8 mouse cellular contexts compared by ENCODE assay signal in the genomic region with DNA sequence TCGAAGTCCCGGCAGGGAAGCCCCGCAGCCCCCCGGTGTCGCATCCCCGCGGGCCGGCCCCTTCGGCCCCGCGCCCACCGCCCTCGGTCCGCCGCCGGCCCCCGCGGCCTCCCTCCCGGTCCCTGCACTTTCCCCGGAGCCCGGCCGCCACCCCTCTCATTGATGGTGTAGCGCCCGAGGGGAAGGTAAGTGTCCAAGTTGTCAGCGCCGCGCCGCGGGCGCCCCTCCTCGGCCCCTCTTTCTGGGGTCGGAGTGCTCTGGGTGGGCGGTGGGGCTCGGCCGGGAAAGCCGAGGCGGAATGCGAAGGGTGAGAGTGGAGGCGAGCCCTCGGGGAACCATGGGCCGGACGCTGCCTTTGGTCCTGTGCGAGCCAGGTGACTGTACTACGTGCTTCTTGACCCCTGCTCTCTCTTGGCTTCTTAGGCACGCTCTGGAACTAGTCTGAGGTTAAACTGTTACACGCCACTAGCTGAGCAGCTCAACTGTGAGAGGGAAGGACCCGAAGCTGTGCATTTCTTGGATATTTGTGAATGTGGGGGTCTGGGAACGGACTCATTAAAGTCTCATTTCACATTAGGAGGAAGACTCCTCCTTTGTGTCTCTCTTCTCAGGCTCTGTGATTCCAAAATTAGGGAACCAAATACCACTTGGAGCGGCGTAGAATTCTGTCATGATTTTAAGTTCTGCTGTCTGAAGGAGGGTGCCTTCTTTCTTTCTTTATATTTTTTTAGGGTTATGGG. TPM values are rescaled to one million over a fixed set of nuclear protein-coding genes. Genes with fewer than 3 reads are reported as not detected.
DNase-seq lines count a peak whose midpoint lies in the region; ATAC-seq and TF ChIP-seq lines count a peak whose summit lies in the region.

No protein-coding gene starts in this region.

- no peaks in the 10 kb centered on the region for H3K36me3 ChIP-seq in forebrain, embryonic 16.5 days (ENCODE audit: control insufficient read depth, insufficient read depth)
- H3K36me3 ChIP-seq in hindbrain, embryonic 12.5 days, result no peaks in the 10 kb centered on the region
- H3K36me3 ChIP-seq in limb, embryonic 14.5 days (ENCODE audit: control insufficient read depth, insufficient read depth, low read length), result no peaks in the 10 kb centered on the region
- no peaks in the 10 kb centered on the region for H3K36me3 ChIP-seq in midbrain, embryonic 13.5 days
- no peaks in the 10 kb centered on the region for H3K36me3 ChIP-seq in stomach, embryonic 15.5 days

- H3K9ac ChIP-seq in forebrain, embryonic 16.5 days (replicated peaks; ENCODE audit: low read depth, low read length), result peak overlapping the region; percentile 100
- peak overlapping the region; percentile 96 for H3K9ac ChIP-seq in hindbrain, embryonic 12.5 days
- peak overlapping the region; percentile 88 for H3K9ac ChIP-seq in limb, embryonic 14.5 days (ENCODE audit: low read depth, low read length, severe bottlenecking)
- peak overlapping the region; percentile 99 for H3K9ac ChIP-seq in midbrain, embryonic 13.5 days (replicated peaks)
- peak overlapping the region; percentile 85 for H3K9ac ChIP-seq in stomach, embryonic 15.5 days

- ATAC-seq in forebrain, embryonic 16.5 days, result peak; percentile 24
- ATAC-seq in hindbrain, embryonic 12.5 days (ENCODE audit: low FRiP score), result peak; percentile 24; the same call in 1 of the 2 replicates
- no peak for ATAC-seq in limb, embryonic 14.5 days (ENCODE audit: low FRiP score, low read depth)
- ATAC-seq in midbrain, embryonic 13.5 days, result peak; percentile 19
- peak; percentile 21; the same call in 1 of the 2 replicates for ATAC-seq in stomach, embryonic 15.5 days (ENCODE audit: insufficient read depth, low FRiP score, low read depth)

- peak overlapping the region; percentile 89 for H3K27ac ChIP-seq in brown adipose tissue, adult 24 weeks (replicated peaks; ENCODE audit: low read depth, low read length)
- peak overlapping the region; percentile 92 for H3K27ac ChIP-seq in forebrain, embryonic 16.5 days (ENCODE audit: low read length)
- peak overlapping the region; percentile 97 for H3K27ac ChIP-seq in hindbrain, embryonic 12.5 days
- H3K27ac ChIP-seq in limb, embryonic 14.5 days (replicated peaks; ENCODE audit: low read depth, low read length), result peak overlapping the region; percentile 88
- peak overlapping the region; percentile 97 for H3K27ac ChIP-seq in midbrain, embryonic 13.5 days
- H3K27ac ChIP-seq in stomach, embryonic 15.5 days, result peak overlapping the region; percentile 97

- TF ChIP-seq POLR2A in limb, embryonic 14.5 days (IDR thresholded peaks at IDR 0.05; ENCODE audit: borderline replicate concordance, extremely low read depth, insufficient read depth, insufficient read length), result no peak

- WGBS in forebrain, embryonic 16.5 days, result under 1% methylated on average over 50 of the region's 50 CpGs
- under 1% methylated on average over 39 of the region's 50 CpGs for WGBS in hindbrain, embryonic 12.5 days
- WGBS in limb, embryonic 14.5 days, result 3% methylated on average over 36 of the region's 50 CpGs
- WGBS in midbrain, embryonic 13.5 days, result 1% methylated on average over 44 of the region's 50 CpGs
- under 1% methylated on average over 49 of the region's 50 CpGs for WGBS in stomach, embryonic 15.5 days

- H3K27me3 ChIP-seq in forebrain, embryonic 16.5 days (replicated peaks; ENCODE audit: control insufficient read depth, insufficient read depth, low read length), result no peaks in the 10 kb centered on the region
- H3K27me3 ChIP-seq in hindbrain, embryonic 12.5 days, result no peaks in the 10 kb centered on the region
- no peaks in the 10 kb centered on the region for H3K27me3 ChIP-seq in limb, embryonic 14.5 days (ENCODE audit: control insufficient read depth, insufficient read depth, low read length)
- no peaks in the 10 kb centered on the region for H3K27me3 ChIP-seq in midbrain, embryonic 13.5 days
- H3K27me3 ChIP-seq in stomach, embryonic 15.5 days (replicated peaks), result no peaks in the 10 kb centered on the region

- peak overlapping the region; percentile 75 for H3K4me2 ChIP-seq in forebrain, embryonic 16.5 days (ENCODE audit: low read length)
- peak overlapping the region; percentile 67 for H3K4me2 ChIP-seq in hindbrain, embryonic 12.5 days (replicated peaks)
- H3K4me2 ChIP-seq in limb, embryonic 14.5 days (replicated peaks; ENCODE audit: low read depth, low read length, severe bottlenecking), result peak overlapping the region; percentile 71
- peak overlapping the region; percentile 84 for H3K4me2 ChIP-seq in midbrain, embryonic 13.5 days (replicated peaks)
- H3K4me2 ChIP-seq in stomach, embryonic 15.5 days, result peak overlapping the region; percentile 65

- peak overlapping the region; percentile 97 for H3K4me3 ChIP-seq in brown adipose tissue, adult 24 weeks (ENCODE audit: insufficient read depth, low read depth, low read length)
- H3K4me3 ChIP-seq in forebrain, embryonic 16.5 days (replicated peaks; ENCODE audit: low read length), result peak overlapping the region; percentile 99
- peak overlapping the region; percentile 97 for H3K4me3 ChIP-seq in hindbrain, embryonic 12.5 days
- H3K4me3 ChIP-seq in limb, embryonic 14.5 days (replicated peaks; ENCODE audit: low read length), result peak overlapping the region; percentile 83
- H3K4me3 ChIP-seq in midbrain, embryonic 13.5 days (replicated peaks), result peak overlapping the region; percentile 87
- peak overlapping the region; percentile 99 for H3K4me3 ChIP-seq in stomach, embryonic 15.5 days (replicated peaks)

- H3K9me3 ChIP-seq in forebrain, embryonic 16.5 days (ENCODE audit: control insufficient read depth, low read length), result no peaks in the 10 kb centered on the region
- H3K9me3 ChIP-seq in hindbrain, embryonic 12.5 days (replicated peaks), result no peaks in the 10 kb centered on the region
- H3K9me3 ChIP-seq in limb, embryonic 14.5 days (ENCODE audit: control insufficient read depth, low read length), result no peaks in the 10 kb centered on the region
- no peaks in the 10 kb centered on the region for H3K9me3 ChIP-seq in midbrain, embryonic 13.5 days
- no peaks in the 10 kb centered on the region for H3K9me3 ChIP-seq in stomach, embryonic 15.5 days

- peaks cover 10% of the 10 kb centered on the region; the same call in 1 of the 2 replicates for H3K4me1 ChIP-seq in brown adipose tissue, adult 24 weeks (ENCODE audit: control insufficient read depth, insufficient read depth, insufficient read length, low read length)
- H3K4me1 ChIP-seq in forebrain, embryonic 16.5 days (replicated peaks; ENCODE audit: control insufficient read depth, insufficient read depth, low read length), result peaks cover 20% of the 10 kb centered on the region
- peaks cover 29% of the 10 kb centered on the region for H3K4me1 ChIP-seq in hindbrain, embryonic 12.5 days
- peaks cover 30% of the 10 kb centered on the region for H3K4me1 ChIP-seq in limb, embryonic 14.5 days (ENCODE audit: control insufficient read depth, insufficient read depth, low read length)
- H3K4me1 ChIP-seq in midbrain, embryonic 13.5 days (replicated peaks), result peaks cover 42% of the 10 kb centered on the region
- H3K4me1 ChIP-seq in stomach, embryonic 15.5 days, result peaks cover 10% of the 10 kb centered on the region

- DNase-seq in layer of hippocampus, postnatal 10 days (ENCODE audit: low spot score in 2 of 2), result peak; percentile 51 to 59
- DNase-seq in layer of hippocampus, adult 8-10 months (ENCODE audit: low spot score in 2 of 2), result no peak
- no peak for DNase-seq in limb, embryonic 14.5 days (ENCODE audit: low spot score)

RNA-seq across cellular contexts. Expression of a gene that starts 0.6 kb away (rescaled TPM):
- 100 to 1,000 TPM; 108 to 117 TPM for total RNA-seq in layer of hippocampus, postnatal 10 days (2021)
- total RNA-seq in layer of hippocampus, adult 8-10 months (2022), result 100 to 1,000 TPM; 105 to 123 (median 113) TPM
- polyA plus RNA-seq in brown adipose tissue, adult 24 weeks (2012; ENCODE audit: insufficient read depth, insufficient read length, missing spikeins), result 38.7 and 39.8 TPM in 2 replicates
- polyA plus RNA-seq in forebrain, embryonic 16.5 days (2015; fragmentation: Nextera tagmentation; extraction: Ambion mirVana), result 25.2 and 34.5 TPM in 2 replicates
- polyA plus RNA-seq in hindbrain, embryonic 12.5 days (2016; fragmentation: Nextera tagmentation; extraction: Ambion mirVana), result 60.5 and 66.1 TPM in 2 replicates
- 43.3 and 51.3 TPM in 2 replicates for polyA plus RNA-seq in limb, embryonic 14.5 days (2012; rRNA removed)
- polyA plus RNA-seq in limb, embryonic 14.5 days (2014; fragmentation: Nextera tagmentation; extraction: Ambion mirVana), result 28.5 and 32.3 TPM in 2 replicates
- 42.4 and 43.6 TPM in 2 replicates for polyA plus RNA-seq in midbrain, embryonic 13.5 days (2015; fragmentation: Nextera tagmentation; extraction: Ambion mirVana)
- 23.7 and 33.3 TPM in 2 replicates for polyA plus RNA-seq in stomach, embryonic 15.5 days (2015; fragmentation: Nextera tagmentation; extraction: Ambion mirVana)

RNA-seq across cellular contexts. Expression of a gene that starts 45.5 kb away (rescaled TPM):
- 100 to 1,000 TPM; 323 to 338 TPM for total RNA-seq in layer of hippocampus, postnatal 10 days (2021)
- 100 to 1,000 TPM; 419 to 457 (median 441) TPM for total RNA-seq in layer of hippocampus, adult 8-10 months (2022)
- 2,211 and 3,699 TPM in 2 replicates for polyA plus RNA-seq in brown adipose tissue, adult 24 weeks (2012; ENCODE audit: insufficient read depth, insufficient read length, missing spikeins)
- 979 and 980 TPM in 2 replicates for polyA plus RNA-seq in forebrain, embryonic 16.5 days (2015; fragmentation: Nextera tagmentation; extraction: Ambion mirVana)
- 1,309 and 1,398 TPM in 2 replicates for polyA plus RNA-seq in hindbrain, embryonic 12.5 days (2016; fragmentation: Nextera tagmentation; extraction: Ambion mirVana)
- 675 and 907 TPM in 2 replicates for polyA plus RNA-seq in limb, embryonic 14.5 days (2012; rRNA removed)
- 1,291 and 1,302 TPM in 2 replicates for polyA plus RNA-seq in limb, embryonic 14.5 days (2014; fragmentation: Nextera tagmentation; extraction: Ambion mirVana)
- 945 and 955 TPM in 2 replicates for polyA plus RNA-seq in midbrain, embryonic 13.5 days (2015; fragmentation: Nextera tagmentation; extraction: Ambion mirVana)
- 1,302 and 1,597 TPM in 2 replicates for polyA plus RNA-seq in stomach, embryonic 15.5 days (2015; fragmentation: Nextera tagmentation; extraction: Ambion mirVana)

Comparison
In these comparisons a context has a peak if more than half of its experiments do, and no peak if none do; other contexts are left out.
1. DNase-seq: peak in layer of hippocampus, postnatal 10 days (2 of 2); none in layer of hippocampus, adult 8-10 months (0 of 2) and limb, embryonic 14.5 days (single experiment).
2. Peak in every context shown above with its lines, with median percentiles within 50 percentile points of each other: H3K27ac ChIP-seq, H3K4me3 ChIP-seq, H3K4me2 ChIP-seq and H3K9ac ChIP-seq.